Mouse (Mus musculus) Muller cell, postnatal 12 days (primary cell): ENCODE data around the gene Fam83e.
A peak's percentile ranks its signal among the peaks of the same experiment; 100 is the strongest.

Source experiments
- DNase-seq: peaks from one replicate; pipeline ENCODE4 v3.0.0-alpha.2; 2015; ENCODE audit errors: inconsistent ontology term

Fam83e gene

DNA sequence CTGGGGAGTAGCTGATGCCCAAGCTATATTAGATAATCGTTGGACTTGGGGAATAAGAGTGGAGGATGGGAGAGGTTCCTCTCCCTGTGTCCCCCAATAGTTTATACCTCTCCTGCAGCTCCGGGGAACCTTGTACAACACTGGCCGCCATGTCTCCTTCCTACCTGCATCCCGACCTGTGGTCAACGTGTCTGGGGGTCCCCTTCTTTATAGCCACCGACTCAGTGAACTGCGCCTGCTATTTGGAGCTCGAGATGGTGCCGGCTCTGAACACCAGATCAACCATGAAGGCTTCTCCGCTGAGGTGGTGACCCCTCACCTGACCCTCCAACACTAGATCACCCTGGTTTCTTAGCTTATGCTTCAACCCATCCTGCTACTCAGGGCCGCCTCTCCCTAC lies 18.7 kb upstream of the Fam83e start:
- no peak for DNase-seq

DNA sequence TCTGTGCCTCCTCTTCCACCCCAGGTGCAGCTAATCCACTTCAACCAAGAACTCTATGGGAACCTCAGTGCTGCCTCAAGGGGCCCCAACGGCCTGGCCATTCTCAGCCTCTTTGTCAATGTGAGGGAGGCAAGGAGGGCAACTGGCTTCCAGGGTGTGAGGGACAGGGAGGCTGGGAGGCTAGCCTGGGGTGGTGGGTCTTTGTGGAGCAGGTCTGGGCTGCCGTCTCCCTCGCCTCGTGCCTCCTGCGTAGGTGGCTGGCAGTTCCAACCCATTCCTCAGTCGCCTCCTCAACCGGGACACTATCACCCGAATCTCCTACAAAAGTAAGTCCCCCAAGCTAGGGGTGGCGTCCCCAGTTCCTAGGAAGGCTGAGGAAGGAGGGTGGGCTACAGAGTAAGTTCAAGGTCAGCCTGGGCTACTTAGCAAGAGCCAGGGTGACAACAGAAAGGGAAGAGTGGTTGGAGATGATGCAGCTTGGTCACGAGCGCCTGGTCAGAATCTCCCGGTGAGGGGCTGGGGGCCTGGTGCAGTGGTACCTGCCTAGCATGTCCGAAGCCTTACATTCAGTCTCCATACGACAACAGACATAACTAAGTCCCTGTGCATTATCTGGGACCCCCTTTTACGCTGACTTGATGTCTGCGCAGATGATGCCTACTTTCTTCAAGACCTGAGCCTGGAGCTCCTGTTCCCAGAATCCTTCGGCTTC lies 18.0 kb upstream of the Fam83e start:
- DNase-seq: no peak

DNA sequence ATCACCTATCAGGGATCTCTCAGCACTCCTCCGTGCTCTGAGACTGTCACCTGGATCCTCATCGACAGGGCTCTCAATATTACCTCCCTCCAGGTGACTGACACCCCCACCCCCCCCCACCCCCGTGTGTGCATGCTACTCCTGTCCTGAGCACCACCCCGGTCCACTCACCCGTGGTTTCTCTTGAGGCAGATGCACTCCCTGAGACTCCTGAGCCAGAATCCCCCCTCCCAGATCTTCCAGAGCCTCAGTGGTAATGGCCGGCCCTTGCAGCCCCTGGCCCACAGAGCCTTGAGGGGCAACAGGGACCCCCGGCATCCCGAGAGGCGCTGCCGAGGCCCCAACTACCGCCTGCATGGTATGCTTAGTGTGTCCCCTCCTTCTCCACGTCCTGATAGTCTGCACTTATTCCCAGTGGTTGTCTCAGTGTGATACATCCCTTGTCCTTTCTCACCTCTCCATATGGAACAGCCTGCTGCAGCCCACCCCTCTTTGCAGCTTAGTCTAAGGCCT lies 17.4 kb upstream of the Fam83e start:
- no peak for DNase-seq

DNA sequence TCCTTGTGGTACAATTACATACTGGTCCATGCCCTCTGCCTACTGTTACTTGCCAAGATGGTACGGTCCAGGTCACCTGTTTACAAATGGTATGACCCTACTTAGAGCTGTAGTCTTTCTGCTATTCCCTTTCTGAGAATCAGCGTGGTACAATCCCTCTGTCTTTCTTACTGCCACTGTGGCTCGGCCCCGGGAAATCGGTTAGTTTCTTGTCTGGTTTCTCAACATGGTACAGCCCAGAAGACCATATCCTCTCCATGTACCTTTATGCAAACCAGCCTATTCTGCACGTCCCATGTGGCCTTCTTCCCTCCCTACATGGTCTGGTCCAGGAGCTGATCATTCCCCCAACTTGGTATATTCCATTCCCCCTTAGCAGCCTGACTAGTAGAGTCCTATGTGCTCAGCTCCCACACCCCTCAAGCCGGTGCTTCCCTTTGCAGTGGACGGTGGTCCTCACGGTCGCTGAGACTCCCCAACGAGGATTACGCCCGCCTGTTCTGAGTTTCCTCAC lies 16.9 kb upstream of the Fam83e start:
- DNase-seq: peak; percentile 94

DNA sequence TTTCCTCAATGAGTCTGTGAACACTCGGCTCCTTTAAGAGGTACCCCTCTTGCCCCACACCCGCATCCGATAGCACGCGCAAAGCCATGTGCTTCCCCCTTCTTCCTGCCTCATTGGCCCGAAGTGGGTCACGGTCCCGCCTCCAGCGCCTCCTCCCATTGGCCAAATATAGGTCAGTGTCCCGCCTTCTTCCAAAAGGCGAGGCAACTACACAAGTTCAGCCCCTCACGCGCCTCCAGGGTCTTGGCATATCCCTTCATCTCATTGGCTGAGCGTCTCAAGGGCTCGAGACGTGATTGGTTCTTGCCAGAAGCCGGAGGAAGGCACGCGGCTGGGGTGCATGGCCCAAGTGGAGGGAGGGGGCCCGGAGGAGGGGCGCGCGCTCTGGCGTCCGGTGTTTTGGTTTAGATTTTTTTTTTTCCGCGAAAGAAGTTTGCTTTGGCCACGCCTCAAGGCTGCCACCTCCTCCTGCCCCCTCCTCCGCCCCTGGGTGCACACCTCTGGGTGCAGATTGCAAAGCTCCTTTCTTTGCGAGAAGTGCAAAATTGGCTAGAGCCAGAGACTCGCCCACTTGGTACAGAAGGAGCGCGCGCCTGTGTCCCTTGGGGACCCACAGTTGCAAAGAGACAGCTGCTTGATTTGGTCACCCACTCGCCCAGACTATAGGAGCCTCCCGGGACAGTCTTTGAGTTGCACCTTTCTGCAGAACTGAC lies 16.1 kb upstream of the Fam83e start, which contains the start of gene Dbp:
TSS of gene Dbp (plus strand) at position 359 of the 713 bp plus-strand sequence.
- DNase-seq: peak; percentile 100

DNA sequence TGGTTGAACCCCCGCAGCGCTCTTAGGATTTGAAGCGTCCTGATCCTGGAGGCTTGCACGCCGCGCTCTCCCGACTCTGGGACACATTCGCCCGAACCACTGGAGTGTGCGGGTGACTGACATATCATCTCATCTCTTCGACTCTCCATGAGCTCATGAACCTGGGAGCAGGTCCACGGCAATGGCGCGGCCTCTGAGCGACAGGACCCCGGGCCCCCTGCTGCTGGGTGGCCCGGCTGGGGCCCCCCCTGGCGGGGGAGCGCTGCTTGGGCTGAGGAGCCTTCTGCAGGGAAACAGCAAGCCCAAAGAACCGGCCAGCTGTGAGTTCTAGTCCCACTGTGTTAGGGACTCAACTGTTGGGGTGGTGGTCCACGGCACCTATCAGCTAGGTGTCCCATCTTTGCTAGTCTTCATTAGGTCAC lies 15.6 kb upstream of the Fam83e start:
- DNase-seq: no peak

DNA sequence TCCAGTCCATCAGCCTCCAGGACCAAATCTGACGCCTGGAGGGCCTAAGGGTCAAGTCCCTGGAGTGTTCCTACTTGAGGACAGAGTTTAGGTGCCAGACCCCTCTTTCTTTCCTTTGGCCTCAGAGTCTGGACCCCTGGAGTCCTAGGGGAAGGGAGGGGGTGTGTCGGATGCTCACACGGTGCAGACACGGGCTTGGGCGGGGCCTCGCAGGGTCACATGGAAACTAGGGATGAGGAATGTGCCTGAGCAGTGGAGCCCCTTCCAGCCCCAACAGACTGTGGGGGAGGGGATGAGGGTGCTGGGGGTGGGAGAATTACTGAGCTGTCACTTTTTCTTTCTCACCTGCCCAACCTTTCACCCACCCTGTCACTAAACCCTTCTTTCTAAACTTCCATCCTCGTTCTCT lies 15.1 kb upstream of the Fam83e start:
- peak; percentile 95 for DNase-seq

DNA sequence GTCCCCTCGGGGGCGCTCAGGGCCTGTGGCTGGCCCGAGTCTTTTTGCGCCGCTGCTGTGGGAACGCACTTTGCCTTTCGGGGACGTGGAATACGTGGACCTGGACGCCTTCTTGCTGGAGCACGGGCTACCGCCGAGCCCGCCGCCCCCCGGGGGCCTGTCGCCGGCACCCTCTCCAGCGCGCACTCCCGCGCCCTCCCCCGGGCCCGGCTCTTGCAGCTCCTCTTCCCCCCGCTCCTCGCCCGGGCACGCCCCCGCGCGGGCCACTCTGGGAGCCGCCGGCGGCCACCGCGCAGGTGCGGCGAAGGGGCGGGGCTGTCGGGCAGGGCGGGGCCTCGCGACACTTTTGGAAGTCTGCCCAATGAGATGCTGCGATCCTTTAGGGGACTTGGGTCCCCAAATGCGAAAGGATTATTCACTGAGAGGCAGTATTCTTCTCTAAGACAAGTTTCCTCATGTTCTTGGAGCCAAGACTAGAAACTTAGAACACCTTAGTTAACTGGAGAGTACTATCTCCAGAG lies 14.2 kb upstream of the Fam83e start:
- peak; percentile 94 for DNase-seq

DNA sequence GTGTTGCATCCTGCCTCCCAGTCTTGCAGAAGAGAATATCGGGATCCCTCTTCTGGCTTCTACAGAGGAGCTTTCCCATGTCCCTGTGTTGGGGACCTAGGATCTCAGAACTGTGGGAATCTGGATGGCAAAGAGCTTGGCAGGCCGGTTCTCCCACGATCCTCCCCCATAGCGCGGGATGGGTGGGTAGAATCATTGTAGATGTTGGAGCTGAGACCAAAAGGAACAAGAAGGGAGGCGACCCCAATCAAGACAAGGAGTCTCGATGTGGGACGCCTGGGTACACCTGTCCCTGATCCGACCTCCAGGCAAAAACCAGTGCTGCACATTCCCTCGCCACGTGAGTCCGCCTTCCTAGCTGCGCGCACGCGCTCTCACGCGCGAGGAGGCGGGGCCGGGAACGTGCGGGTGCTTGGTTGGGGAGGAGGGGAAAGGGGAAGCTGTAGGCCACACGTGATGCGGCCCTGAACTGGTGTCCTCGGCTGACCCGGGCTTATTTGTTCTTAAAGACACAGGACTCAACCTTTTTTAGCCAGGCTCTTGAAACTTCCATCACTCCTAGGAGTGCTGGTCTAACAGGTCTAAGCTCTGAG lies 13.5 kb upstream of the Fam83e start:
- peak; percentile 97 for DNase-seq

DNA sequence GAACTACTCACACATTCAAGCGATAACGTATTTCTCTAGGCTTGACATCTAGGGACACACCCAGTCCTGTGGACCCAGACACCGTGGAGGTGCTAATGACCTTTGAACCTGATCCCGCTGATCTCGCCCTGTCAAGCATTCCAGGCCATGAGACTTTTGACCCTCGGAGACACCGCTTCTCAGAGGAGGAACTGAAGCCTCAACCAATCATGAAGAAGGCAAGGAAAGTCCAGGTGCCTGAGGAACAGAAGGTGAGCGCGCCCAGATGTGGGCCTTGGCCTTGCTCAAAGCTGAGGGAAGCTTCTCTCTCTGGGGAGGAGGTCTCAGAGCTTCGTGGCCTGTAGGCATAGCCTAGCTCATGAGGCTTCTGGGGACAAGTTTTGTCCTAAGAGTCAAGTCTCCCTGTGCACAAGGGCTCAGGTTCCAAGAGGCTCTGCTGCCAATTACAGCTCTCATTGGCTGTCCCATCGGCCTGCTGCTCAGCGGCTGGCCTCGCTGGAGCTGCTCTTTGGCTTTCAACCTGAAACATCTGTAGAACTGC lies 12.7 kb upstream of the Fam83e start:
- no peak for DNase-seq

DNA sequence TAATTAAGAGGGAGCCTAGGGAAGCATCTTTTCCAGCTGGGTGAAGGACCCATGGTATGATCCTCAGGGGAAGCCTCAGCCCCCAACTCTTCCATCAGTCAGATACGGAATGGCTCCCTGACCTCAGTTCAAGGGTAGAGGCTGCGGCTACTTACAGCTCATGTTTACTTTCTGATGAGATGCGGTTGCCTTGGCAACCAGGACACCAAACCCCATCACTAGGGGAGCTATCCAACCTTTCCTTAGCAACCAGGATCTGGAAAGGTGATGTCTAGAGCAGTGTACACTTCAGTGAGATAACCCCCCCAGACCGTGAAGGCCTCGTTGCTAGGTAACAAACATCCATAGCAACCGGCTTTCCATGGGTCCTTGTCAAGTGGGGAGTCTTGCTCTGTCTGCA lies 12.0 kb upstream of the Fam83e start:
- no peak for DNase-seq

DNA sequence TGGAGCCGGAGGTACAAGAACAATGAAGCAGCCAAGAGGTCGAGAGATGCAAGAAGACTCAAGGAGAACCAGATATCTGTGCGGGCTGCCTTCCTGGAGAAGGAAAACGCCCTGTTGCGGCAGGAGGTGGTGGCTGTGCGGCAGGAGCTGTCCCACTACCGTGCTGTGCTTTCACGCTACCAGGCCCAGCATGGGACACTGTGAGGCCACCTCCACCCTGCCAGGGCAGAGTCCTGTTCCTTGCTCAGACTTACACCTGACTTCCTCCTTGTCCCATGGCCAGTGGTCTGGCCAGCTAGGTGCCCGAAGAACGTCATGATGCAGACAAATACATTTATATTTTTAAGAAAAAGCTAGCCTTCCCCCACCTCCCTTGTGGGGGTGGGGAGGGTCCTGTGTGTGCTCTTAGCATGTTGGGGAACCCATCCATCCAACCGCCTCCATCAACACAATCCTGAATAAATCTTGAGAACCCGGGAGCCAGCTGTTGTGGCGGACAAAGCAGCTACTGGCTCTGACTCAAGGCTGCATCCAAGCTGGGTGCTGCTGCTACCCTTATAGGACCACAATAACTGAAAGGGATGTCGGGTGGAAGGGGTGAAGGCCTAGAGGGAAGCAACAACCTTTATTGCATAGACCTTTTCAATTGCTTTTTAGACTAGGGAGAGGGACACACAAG lies 11.2 kb upstream of the Fam83e start:
- DNase-seq: no peak

DNA sequence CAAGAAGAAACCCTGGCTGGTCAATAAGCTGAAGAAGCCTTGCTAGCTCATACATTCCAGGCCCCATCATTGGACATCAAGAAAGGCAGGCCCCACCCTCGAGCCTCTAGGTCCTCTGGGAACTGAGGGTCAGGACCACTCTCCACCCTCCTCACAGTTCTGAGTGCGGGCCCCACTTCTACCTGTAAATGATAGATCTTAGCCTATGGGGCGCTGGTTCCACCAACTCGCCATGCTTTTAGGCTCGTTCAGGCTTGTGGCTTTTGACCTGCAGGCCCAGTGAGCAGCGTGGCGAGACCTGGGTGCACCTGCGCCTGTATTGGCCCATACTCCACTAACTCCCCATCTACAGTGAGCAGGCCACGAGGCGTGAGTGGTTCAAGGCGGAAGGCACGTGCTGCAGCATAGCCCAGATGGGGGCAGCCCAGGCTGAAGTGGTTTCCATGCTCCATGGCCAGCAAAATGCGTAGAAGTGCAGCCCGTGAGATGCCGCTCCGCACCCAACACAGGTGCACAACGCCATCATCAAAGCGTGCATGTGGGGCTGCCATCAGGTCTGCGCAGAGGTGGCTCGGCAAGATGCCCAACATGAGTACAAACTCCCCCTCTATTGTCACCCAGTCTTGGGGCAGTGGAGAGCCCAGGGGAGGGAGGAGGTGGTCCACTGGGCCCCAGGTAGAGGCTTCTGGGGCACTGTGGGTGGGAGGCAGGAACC lies 10.4 kb upstream of the Fam83e start:
- no peak for DNase-seq

DNA sequence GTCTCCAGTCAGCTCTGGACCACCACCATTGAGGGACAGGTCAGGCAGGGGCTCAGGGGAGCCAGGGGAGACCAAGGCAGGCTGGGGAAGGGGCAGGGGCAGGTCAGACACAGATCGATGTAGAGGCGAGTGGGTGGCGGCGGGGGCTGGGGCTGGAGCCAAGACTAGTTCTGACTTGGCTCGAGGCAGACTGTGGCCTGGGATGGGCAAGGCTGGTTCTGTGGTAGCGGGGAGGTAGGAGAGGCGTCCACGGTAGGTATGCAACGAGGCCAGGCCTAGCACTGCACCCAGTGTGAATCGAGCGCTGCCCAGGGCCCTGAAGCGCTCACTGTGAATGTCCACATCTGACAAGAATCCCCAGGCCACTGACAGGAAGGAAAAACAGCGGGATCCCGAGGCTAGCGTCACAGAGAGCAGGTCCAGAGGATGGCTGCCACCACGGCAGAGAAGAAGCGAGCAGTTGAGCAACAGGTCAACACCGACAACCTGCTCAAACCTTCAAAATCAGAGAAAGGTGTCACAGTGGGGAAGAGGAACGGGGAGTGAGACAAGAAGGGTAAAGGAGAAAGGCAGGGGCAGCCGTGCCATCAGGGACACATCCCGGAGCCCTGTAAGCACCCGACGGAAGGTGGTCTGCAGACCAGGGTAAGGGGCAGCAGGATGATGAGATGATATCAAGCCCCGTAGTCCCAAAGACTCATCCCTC lies 9.5 kb upstream of the Fam83e start:
- no peak for DNase-seq

DNA sequence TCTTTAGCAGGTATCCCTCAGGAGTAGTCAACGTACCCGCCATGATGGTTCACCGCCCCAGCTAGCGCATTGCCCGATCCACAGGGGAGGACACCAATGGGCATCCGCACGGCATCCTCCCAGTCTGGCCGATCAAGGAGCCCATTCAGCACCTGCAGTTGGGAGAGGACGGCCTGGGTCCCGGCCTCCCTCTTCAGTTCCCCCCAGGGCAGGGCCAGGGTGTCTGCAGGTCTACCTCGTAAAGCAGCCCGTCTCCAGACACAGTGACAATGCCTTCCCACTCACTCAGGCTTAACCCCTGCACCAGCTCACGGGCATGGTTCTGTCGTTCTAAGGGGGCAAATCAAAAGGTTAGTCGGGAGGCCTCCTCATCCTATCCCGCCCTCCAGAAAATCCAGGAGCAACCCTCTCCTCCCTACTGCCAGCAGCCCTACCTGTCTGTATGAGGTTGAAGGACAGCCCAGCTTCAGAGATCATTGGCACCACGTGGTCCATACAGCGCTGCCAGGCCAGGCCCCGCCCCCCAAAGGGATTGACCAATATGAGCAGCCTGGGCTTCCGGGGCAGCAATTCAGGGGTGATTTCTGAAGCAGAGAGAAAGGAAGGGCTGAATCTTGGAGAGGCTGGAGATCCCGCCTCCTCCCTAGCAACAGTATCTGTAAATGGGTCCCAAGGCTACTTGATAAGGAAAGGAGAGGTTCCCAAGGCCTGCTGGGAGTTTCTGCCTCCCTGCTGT lies 8.8 kb upstream of the Fam83e start:
- DNase-seq: peak; percentile 49

DNA sequence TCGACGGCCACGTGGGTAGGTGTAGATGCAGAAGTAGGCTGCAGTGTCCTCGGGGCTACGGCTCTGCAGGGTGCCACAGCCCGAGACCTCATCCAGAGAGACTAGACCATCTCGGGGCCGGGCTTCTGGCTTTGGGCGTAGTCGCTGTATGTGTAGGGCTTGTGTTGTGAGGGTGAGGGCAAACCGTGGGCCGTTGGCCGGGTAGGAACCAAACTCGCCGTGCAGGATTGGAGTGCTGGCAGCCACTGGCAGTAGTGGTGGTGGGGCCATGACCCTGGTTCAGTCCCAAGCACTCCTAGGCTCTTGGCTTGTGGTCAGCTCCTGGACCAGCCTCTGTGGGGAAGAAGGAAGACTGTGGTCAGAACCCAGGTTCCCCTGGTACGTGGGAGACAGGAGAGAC lies 7.6 kb upstream of the Fam83e start:
- DNase-seq: no peak

DNA sequence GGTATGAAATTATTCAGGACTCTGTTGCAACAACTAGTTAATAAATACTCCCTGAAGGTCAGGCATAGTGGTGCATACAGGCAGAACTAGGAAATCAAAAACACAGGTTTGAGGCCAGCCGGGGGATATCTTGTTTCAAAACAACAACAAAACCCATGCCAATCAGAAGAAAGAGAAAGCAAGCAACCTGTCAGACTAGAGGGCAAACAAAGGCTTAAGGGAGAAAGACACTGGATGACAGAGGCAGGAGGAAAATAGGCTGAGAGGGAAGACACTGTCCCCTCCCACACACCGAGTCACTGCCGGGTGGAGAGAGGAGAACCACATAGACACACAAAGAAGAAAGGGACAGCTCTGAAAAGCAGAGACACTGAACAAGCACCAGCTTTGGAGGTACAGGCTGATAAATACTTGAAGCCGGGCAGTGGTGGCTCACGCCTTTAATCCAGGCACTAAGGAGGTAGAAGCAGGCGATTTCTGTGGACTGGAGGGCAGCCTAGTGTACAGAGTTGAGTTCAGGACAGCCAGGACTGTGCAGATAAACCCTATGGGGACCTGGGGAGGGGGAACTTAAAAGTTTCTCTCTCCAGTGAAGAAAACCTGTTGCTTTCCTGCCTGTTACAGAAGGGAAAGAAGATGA lies 7.0 kb upstream of the Fam83e start:
- no peak for DNase-seq

DNA sequence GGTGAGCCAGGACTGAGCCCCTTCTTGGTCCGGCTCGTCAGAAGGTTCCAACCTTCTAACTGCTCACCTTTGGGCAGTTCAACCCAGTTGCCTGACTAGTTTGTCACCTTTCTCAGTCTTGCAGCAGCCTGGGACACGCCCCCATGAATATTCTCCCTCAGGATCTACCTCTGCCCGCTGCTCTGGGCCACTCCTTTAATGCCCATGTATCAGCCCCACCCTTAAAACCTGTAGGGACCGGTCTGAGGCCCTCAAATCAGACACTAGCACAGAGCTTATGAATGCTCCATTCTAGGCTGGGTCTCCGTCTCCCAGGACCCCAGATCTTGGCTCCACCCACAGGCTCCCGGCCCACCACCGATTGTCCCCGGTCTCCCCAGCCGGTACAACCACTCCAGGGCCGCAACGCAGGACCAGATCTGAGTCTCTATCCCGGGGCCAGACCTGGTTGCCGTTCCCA lies 6.4 kb upstream of the Fam83e start:
- no peak for DNase-seq
